Mouse (Mus musculus) gastrocnemius, adult 2 months (tissue): Measurements from ENCODE around the gene Cpvl. TPM values are rescaled to one million over a fixed set of nuclear protein-coding genes. Genes with fewer than 3 reads are reported as not detected.

ENCODE experiments used
- DNase-seq: peaks from one replicate; pipeline ENCODE4 v3.0.0; 2022
- H3K27ac ChIP-seq: fragments of 200-600 bp; 2 replicates; pipeline ENCODE4 v1.8.1; 2022; ENCODE audit warnings: mild to moderate bottlenecking
- H3K4me3 ChIP-seq: fragments of 200-600 bp; 2 replicates; pipeline ENCODE4 v1.8.1; 2022; ENCODE audit warnings: mild to moderate bottlenecking, moderate library complexity
- CTCF ChIP-seq: fragments of 200-600 bp; IDR thresholded peaks from 2 replicates; pipeline ENCODE4 v1.8.1; 2022; ENCODE audit warnings: antibody characterized with exemption, mild to moderate bottlenecking, moderate library complexity
- intact Hi-C: fragments of 180-260 bp; cut with DNase I; formaldehyde crosslinking; loops from one replicate; pipeline ENCODE4 v1.15.1; 2025
- total RNA-seq, 2 experiments: library from RNA; stranded (reverse); gene quantifications; 2 replicates each; pipeline ENCODE4 v1.2.3; 2021

Gene Cpvl
- total RNA-seq, 2 experiments from 2014 or later: not detected

DNA sequence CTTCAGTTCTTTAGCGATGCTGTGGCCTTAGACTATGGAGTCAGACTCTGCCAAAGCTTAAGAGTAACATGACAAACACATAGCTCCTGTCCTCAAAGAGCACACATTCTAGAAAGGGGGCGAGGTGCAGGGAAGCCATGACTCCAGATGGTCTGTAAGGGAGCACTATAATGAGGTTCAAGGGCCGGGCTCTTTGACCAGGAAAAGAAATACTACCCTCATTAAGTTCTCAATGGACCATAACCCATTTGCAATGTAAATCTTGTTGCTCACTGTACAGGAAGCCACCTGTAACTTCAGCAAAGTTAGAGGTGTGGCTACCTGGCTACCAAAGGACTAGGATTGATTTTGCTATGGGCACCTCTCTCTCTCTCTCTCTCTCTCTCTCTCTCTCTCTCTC lies 8.8 kb upstream of the Cpvl start:
- intact Hi-C loops: no loop called here
- DNase-seq: no peak
- Histone ChIP-seq H3K27ac (no peak overlapping the region), H3K4me3 (no peak overlapping the region)
- no peak for TF ChIP-seq CTCF

DNA sequence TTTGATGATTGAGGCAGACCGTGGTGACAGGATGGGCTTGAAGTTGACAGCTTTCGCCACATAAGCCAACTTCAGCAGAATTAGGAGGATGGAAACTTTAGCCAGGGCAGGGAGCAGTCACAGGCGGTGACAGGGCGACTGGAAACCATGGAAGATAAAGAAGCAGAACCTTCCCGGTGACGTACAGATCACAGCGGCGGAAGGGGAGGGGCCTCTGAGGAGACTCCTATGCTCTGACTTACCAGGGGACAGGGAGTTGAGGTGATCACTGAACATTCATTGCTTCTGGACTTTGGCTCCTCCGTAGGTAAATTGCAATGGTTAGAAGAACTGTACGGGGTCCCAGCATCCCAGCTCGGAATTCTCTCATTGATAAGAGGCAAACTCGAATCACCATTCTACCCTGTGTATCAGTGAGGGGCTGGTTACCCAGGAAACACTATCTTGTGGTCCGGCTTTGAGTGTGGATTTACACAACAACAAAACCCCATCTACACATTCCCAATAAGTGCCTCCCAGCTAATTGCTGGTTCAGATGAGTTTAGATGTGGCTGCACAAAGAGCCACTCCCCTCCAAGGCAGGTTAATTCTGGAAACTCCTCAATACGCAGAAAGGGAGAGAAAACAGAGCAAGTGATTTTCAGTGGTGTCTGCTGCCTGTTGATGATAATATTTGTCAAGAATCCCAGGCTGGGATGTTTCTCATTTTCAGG lies 8.0 kb upstream of the Cpvl start:
- no peak overlapping the region for H3K4me3 ChIP-seq
- intact Hi-C loops: no loop called here
- no peak for TF ChIP-seq CTCF
- no peak for DNase-seq
- H3K27ac ChIP-seq: no peak overlapping the region

DNA sequence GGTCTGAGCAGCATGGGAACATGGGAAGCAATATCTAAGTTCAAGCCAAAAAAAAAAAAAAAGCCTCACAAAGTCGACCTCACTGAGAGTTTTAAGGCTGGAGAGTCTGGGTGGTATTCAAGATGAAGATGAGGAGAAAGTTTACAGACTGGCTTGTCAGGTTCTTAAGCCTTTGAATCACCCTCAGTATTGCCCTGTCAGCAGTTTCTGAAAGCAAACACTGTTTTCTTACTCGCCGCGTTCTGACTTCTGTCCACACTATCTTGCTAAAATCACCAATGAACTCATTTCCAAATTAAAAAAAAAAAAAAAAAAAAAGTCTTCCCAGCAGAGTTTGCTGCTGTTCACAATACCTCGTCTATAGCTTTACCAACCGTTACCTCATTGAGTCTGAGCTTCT lies 5.3 kb upstream of the Cpvl start:
- no peak for DNase-seq
- Histone ChIP-seq H3K27ac (no peak overlapping the region), H3K4me3 (no peak overlapping the region)
- intact Hi-C loops: no loop called here
- no peak for TF ChIP-seq CTCF

DNA sequence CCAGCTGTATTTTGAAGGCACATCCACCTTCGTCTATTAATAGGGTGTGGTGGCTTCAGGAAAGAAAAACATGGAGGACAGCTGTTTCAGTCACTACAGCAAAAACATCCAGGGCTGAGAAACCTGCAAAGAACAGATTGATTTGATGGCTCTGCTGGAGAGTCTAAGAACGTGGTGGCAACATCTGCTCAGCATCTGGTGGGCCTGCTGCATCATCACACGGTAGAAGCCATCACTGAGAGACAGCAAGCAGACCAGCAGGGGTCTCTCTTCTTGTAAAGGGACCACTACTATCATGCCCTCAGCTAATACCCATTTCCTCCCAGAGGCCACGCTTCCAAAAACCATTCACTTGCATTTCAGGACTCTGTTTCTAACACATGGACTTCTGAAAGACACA lies 4.1 kb upstream of the Cpvl start:
- no peak for DNase-seq
- TF ChIP-seq CTCF: peak; percentile 10; the same call in 1 of the 2 replicates
- intact Hi-C loops: no loop called here
- H3K4me3 ChIP-seq: no peak overlapping the region
- no peak overlapping the region for H3K27ac ChIP-seq

DNA sequence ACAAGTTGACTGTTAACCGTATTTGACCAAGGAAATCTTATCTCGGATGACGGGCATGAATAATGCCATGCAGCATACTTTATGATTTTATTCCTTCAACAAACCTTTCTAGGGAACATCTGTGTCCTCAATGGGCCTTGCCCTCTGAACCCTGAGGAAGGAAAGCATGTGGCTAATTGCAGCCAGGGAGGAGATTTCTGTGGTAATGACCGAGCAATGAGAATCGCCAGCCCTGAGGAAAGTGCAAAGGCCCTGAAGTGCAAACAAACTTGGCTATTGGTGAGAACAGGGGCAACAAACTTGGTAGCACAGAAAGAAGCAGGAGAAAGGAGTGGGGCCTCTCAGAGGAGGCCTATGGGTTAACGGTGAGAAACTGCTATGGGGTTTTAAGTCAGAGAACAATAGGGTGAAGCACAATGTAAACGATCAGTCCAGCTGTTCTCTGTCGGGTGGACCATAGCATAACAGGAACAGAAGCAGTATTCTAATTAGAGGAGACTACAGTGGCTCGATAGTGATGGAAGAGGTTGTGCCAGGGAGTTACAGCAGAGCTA lies 3.7 kb upstream of the Cpvl start:
- TF ChIP-seq CTCF: no peak
- intact Hi-C loops: no loop called here
- DNase-seq: no peak
- no peak overlapping the region for H3K27ac ChIP-seq
- no peak overlapping the region for H3K4me3 ChIP-seq

DNA sequence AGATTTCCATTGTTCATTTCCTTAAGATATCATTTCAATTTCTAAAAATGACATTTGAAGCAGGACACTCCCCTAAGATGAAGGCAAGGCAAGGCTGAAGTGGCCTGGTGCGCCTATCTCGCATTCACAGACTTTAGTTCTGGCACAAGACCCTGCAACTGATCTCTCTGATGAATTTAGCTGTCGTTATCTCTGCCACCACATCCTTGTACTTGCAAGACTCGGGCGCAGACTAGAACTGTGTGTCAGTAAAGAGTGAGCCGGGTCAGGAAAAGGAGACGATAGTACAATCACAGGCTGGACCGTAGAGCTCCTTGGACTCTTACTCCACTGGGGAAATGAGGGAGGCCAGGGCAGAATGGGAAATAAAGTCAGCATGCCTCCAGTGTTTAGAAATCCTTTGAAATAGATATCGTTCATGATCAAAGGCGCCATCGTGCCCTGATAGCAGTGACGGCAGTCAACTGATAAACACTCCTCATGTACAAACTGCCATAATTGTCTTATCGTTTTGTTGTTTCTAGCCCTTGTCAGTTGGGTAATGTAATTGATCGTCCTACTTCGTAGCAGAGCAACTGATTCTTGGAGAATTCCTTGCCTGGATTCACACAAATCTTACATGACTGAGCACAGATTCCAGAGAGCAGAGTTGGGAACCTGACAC lies 2.5 kb upstream of the Cpvl start:
- DNase-seq: no peak
- H3K4me3 ChIP-seq: no peak overlapping the region
- intact Hi-C loops: no loop called here
- no peak for TF ChIP-seq CTCF
- no peak overlapping the region for H3K27ac ChIP-seq

DNA sequence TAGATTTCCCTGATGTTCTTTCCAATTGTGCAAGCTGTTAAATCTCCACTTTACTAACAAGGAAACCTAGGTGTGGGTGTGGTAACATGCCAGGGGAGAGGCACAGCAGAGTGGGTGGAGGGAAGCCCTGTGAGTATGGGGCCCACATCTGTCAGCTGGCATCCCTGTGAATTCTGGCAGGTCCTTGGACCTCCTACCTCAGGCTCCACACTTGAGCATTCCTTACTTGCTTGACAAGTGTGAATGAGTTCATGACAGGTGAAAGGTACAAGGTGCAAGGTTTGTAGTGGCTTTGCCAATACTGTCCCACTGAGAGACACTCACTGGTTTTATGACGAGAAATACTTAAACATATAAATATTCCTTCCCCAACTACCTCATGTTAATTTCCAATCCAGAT lies 4.4 kb downstream of the Cpvl start:
- no peak for DNase-seq
- intact Hi-C loops: no loop called here
- Histone ChIP-seq H3K27ac (no peak overlapping the region), H3K4me3 (no peak overlapping the region)
- TF ChIP-seq CTCF: no peak

DNA sequence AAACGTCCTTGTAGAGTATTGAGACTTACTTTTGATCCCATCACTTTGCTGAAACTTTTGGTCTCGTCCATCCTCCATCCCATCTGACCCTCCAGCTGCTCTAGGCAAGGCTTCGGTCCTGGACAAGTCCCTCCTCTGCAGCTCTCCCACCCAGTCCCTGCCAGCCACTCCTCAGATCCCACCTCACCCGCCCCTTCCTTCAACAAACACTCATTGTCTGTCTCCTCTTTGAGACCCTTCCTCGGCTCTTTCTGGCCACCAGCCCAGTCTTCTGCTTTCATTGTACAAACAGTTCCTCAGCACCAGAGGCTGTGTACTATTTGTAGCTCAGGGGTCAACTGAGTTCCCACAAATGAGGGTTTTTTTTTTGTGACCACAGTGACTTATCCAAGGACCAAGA lies 5.0 kb downstream of the Cpvl start:
- DNase-seq: no peak
- intact Hi-C loops: no loop called here
- H3K27ac ChIP-seq: no peak overlapping the region
- no peak for TF ChIP-seq CTCF
- no peak overlapping the region for H3K4me3 ChIP-seq

DNA sequence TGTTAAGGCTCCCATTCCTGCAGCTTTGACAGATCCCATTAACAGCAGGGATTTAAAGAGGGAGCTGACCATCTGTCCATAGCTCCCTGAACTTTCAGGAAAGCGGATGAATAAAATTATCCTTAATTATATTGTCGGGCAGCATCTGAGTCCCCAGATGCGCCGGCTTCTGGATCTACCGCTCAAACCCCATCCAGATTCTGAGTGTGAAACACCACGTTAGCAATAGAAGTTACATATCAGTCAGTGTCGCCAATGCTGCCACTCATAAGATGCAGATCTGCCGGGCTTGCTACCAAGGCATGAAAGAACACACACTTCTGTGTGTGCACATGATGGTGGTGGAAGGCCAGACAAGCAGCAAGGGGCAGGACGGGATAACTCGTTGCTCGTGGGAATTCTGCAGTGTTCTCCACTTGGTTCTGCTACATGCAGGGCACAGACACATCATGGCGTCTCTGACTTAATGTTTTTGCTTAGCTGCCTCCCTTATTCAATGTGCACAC lies 6.2 kb downstream of the Cpvl start:
- H3K4me3 ChIP-seq: no peak overlapping the region
- H3K27ac ChIP-seq: no peak overlapping the region
- intact Hi-C loops: no loop called here
- DNase-seq: no peak
- no peak for TF ChIP-seq CTCF

DNA sequence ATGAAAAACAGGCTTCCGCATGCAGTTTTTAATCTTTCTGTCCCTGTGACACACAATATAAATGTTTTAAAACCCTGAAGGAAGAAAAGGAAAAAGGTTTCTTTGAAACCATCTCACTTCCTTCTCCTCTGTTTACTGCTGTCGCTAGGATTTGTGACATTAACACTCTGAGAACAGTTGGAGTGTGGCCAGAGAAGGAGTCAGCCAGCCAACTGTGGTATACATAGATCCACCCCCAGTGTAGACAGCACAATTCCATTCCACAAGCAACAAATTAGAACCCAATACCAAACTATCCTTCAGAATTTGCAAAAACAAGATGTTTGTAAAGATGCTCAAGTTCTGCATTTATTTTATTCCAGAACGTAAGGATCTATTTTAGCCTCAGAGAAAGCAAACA lies 6.7 kb downstream of the Cpvl start:
- intact Hi-C loops: no loop called here
- no peak overlapping the region for H3K4me3 ChIP-seq
- no peak for DNase-seq
- TF ChIP-seq CTCF: no peak
- H3K27ac ChIP-seq: no peak overlapping the region

DNA sequence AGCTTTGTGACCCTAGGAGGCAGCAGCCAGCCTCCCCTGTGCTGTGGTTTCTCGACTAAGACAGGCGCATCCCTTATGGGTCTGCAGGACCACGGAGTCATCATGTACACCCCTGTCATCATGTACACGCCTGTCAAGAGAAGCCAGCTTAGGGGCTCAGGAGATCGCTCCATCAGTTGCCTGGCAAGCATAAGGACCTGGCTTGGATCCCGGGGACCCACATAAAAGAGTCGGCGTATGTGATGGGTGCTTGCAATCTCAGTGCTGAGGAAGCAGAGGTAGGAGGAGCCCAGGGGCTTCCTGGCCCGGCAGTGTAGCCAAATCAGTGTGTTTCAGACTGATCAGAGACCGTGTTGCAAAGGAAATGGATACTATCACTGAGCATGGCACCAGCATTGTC lies 9.4 kb downstream of the Cpvl start:
- DNase-seq: no peak
- no peak for TF ChIP-seq CTCF
- no peak overlapping the region for H3K4me3 ChIP-seq
- intact Hi-C loops: no loop called here
- H3K27ac ChIP-seq: no peak overlapping the region

DNA sequence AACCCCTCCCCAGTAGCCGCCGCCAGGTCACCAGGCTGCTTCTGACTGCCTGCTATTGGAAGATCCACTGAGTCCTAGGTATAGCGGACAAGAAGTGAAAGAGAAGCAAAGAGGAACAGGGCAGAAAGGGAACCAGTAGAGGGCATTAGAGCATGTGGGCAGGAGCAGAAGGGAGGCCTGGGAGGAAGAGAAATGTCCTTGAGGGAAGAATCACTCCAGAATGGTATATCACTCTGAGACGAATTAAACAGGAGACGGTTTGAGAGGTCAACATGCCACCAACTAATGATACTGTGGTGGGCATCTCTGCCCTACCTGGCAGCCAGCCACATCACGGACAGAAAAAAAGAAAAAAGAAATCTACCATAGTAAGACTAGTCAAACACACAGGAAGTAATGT lies 9.9 kb downstream of the Cpvl start:
- no peak overlapping the region for H3K27ac ChIP-seq
- no peak overlapping the region for H3K4me3 ChIP-seq
- peak; percentile 9; the same call in 1 of the 2 replicates for TF ChIP-seq CTCF
- intact Hi-C loops: no loop called here
- no peak for DNase-seq

DNA sequence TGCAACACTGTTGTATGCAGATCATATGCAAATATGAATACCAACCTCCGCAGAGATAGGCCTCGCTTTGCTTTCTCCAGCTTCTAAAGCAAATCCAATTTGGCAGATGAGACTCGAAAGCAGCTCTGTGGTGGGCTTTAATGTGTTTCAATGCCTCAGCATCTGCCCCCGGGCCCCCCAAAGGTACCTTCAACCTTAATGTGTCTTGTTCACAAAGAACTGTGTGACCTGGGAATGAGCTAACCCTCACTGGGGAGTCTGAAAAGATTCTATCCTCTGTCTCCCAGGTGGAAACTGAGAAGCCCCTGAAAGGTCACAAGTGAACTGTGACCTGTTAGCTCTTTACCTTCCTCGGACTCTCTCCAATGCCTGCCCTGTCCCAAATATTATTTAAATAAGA lies 11.9 kb downstream of the Cpvl start:
- no peak overlapping the region for H3K4me3 ChIP-seq
- no peak for DNase-seq
- no peak overlapping the region for H3K27ac ChIP-seq
- no peak for TF ChIP-seq CTCF
- intact Hi-C loops: no loop called here
